Mouse (Mus musculus) skeletal muscle tissue, adult 2 months (tissue): Measurements from ENCODE around the gene Cdc6.
"Not testable (repeated sequence)": the region's sequence is repeated elsewhere in the genome, so short reads cannot be mapped to it uniquely, and the experiment has no call there.

Experiments
- DNase-seq: peaks from one replicate; pipeline ENCODE4 v3.0.0-alpha.2; 2012; ENCODE audit warnings: low read depth, low spot score

The Cdc6 gene

GRCm38 (mm10) chr11:98909654-98910053 lies 2.1 kb downstream of the Cdc6 start:
- DNase-seq = no peak

- DNase-seq = no peak
Observed at GRCm38 (mm10) chr11:98910415-98910814, 2.8 kb downstream of the Cdc6 start.

- no peak for DNase-seq
Observed at GRCm38 (mm10) chr11:98911498-98911897, 3.9 kb downstream of the Cdc6 start.

- no peak for DNase-seq
Observed at GRCm38 (mm10) chr11:98914196-98914595, 6.6 kb downstream of the Cdc6 start.

- not testable (repeated sequence) for DNase-seq
Observed at GRCm38 (mm10) chr11:98916376-98916775, 8.8 kb downstream of the Cdc6 start.

GRCm38 (mm10) chr11:98917428-98918005 lies 9.9 kb downstream of the Cdc6 start:
- DNase-seq = no peak

- no peak for DNase-seq
Observed at GRCm38 (mm10) chr11:98918231-98918630, 10.6 kb downstream of the Cdc6 start.

- DNase-seq = no peak
Observed at GRCm38 (mm10) chr11:98919009-98919408, 11.4 kb downstream of the Cdc6 start.

- DNase-seq = not testable (repeated sequence)
Observed at GRCm38 (mm10) chr11:98921813-98922212, 14.2 kb downstream of the Cdc6 start.

GRCm38 (mm10) chr11:98922307-98922706 lies 14.7 kb downstream of the Cdc6 start:
- not testable (repeated sequence) for DNase-seq

GRCm38 (mm10) chr11:98922851-98923711 lies 15.5 kb downstream of the Cdc6 start:
- not testable (repeated sequence) for DNase-seq

- no peak for DNase-seq
Observed at GRCm38 (mm10) chr11:98924633-98925175, 17.1 kb downstream of the Cdc6 start.

- DNase-seq = no peak
Observed at GRCm38 (mm10) chr11:98925265-98925721, 17.7 kb downstream of the Cdc6 start.

- no peak for DNase-seq
Observed at GRCm38 (mm10) chr11:98925868-98926311, 18.3 kb downstream of the Cdc6 start.

- DNase-seq = no peak
Observed at GRCm38 (mm10) chr11:98926553-98926952, 19.0 kb downstream of the Cdc6 start.

GRCm38 (mm10) chr11:98927438-98928076 lies 20.0 kb downstream of the Cdc6 start, which contains the start of gene Rara:
Rara (plus strand) TSS chr11:98927818.
- DNase-seq = no peak

GRCm38 (mm10) chr11:98928186-98928893 lies 20.7 kb downstream of the Cdc6 start:
- DNase-seq = no peak

- no peak for DNase-seq
Observed at GRCm38 (mm10) chr11:98929503-98929902, 21.9 kb downstream of the Cdc6 start.

GRCm38 (mm10) chr11:98930127-98930601 lies 22.6 kb downstream of the Cdc6 start:
- no peak for DNase-seq

- DNase-seq = no peak
Observed at GRCm38 (mm10) chr11:98930773-98931512, 23.3 kb downstream of the Cdc6 start.
